Mouse (Mus musculus) liver, adult (tissue): ENCODE results near the gene Rbfox1.

ENCODE experiments used
- GATA4 ChIP-seq: IDR thresholded peaks from 2 replicates; pipeline ENCODE4 v1.6.1; 2014; ENCODE audit warnings: mild to moderate bottlenecking, low read length; ENCODE audit not compliant: insufficient replicate concordance

Rbfox1 gene

GRCm38 (mm10) chr16:6962508-6962907, 1077.4 kb downstream of the Rbfox1 start:
- TF ChIP-seq GATA4: no peak

- no peak for TF ChIP-seq GATA4
Observed at GRCm38 (mm10) chr16:6963533-6963932, 1078.4 kb downstream of the Rbfox1 start.

GRCm38 (mm10) chr16:6964720-6965583, 1079.8 kb downstream of the Rbfox1 start:
- TF ChIP-seq GATA4: no peak

GRCm38 (mm10) chr16:6969986-6970385, 1084.8 kb downstream of the Rbfox1 start:
- TF ChIP-seq GATA4: no peak

GRCm38 (mm10) chr16:6976341-6976740, 1091.2 kb downstream of the Rbfox1 start:
- TF ChIP-seq GATA4: no peak

- no peak for TF ChIP-seq GATA4
Observed at GRCm38 (mm10) chr16:6983947-6984346, 1098.8 kb downstream of the Rbfox1 start.

- no peak for TF ChIP-seq GATA4
Observed at GRCm38 (mm10) chr16:6986031-6986430, 1100.9 kb downstream of the Rbfox1 start.

- no peak for TF ChIP-seq GATA4
Observed at GRCm38 (mm10) chr16:6986494-6986893, 1101.3 kb downstream of the Rbfox1 start.

- TF ChIP-seq GATA4: no peak
Observed at GRCm38 (mm10) chr16:6992251-6992650, 1107.1 kb downstream of the Rbfox1 start.

- TF ChIP-seq GATA4: no peak
Observed at GRCm38 (mm10) chr16:6993180-6993579, 1108.0 kb downstream of the Rbfox1 start.

- no peak for TF ChIP-seq GATA4
Observed at GRCm38 (mm10) chr16:6997109-6997508, 1112.0 kb downstream of the Rbfox1 start.

- no peak for TF ChIP-seq GATA4
Observed at GRCm38 (mm10) chr16:6997834-6998233, 1112.7 kb downstream of the Rbfox1 start.

- no peak for TF ChIP-seq GATA4
Observed at GRCm38 (mm10) chr16:7004565-7004964, 1119.4 kb downstream of the Rbfox1 start.

- no peak for TF ChIP-seq GATA4
Observed at GRCm38 (mm10) chr16:7005478-7005877, 1120.3 kb downstream of the Rbfox1 start.

- TF ChIP-seq GATA4: no peak
Observed at GRCm38 (mm10) chr16:7017310-7017709, 1132.2 kb downstream of the Rbfox1 start.

- no peak for TF ChIP-seq GATA4
Observed at GRCm38 (mm10) chr16:7034231-7034630, 1149.1 kb downstream of the Rbfox1 start.

GRCm38 (mm10) chr16:7036566-7036965, 1151.4 kb downstream of the Rbfox1 start:
- no peak for TF ChIP-seq GATA4

GRCm38 (mm10) chr16:7036988-7037387, 1151.8 kb downstream of the Rbfox1 start:
- TF ChIP-seq GATA4: no peak
